Mouse (Mus musculus) cerebellum, adult 9-11 months (tissue): Measurements from ENCODE around the gene Tmem108.
"Not testable (repeated sequence)": the region's sequence is repeated elsewhere in the genome, so short reads cannot be mapped to it uniquely, and the experiment has no call there.

Experiments
- DNase-seq: peaks from one replicate; pipeline ENCODE4 v3.0.0; 2022

Gene Tmem108

GRCm38 (mm10) chr9:103678531-103679060 is 83.0 kb downstream of the Tmem108 start:
- DNase-seq: peak; percentile 40

DNA sequence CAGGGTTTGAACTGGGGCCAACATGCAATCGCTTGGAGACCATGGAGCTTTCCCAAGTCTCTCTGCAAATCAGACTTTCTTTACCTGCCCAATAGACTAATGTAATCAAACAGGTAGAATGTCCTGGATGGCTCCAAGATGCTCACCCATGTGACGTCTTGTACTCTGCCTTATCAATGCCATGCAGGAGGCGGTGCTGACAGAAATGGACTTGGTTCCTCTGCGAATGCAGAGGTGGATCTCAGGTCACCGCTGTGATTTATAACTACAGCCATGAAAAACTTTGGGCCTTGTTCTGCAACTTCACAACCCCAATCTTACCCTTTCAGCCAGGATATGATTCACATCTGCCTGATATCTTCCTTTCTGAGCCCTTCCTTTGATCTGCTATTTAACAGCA is 83.8 kb downstream of the Tmem108 start:
- DNase-seq: no peak

GRCm38 (mm10) chr9:103675721-103676480 is 85.7 kb downstream of the Tmem108 start:
- DNase-seq: no peak

DNA sequence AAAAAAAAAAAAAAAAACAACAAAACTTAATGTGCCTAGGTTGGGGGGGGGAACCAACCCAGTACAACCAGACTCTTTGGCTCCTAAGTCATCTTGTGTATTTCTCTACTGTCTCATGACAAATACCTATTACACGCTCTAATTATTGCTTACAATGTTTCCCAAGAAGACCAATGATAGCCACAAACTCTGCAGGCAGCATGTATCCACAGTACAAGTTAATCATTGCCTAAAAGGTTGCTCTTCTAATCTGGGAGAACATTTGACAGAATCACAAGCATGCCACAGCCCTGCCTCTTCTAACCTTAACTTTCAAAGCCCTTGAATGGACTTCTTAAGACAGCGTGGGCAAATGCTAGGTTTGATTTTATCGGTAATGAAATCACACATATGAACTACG is 88.8 kb downstream of the Tmem108 start:
- no peak for DNase-seq

DNA sequence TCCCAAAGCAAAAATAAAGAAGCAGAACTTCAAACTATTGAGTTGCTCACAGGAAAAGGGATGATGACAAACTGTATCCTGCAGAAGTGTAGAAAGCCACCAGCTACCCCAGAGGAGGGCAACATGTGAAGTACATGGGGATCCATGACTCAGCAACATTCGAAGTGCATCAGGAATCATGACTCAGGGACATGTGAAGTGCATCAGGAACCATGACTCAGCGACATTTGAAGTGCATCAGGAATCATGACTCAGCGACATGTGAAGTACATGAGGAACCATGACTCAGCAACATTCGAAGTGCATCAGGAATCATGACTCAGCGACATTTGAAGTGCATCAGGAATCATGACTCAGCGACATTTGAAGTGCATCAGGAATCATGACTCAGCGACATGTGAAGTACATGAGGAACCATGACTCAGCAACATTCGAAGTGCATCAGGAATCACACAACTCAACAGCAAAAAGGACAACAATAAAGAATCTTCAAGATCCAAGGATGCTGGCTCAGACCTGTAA is 91.0 kb downstream of the Tmem108 start:
- not testable (repeated sequence) for DNase-seq

- no peak for DNase-seq
These were observed 92.8 kb downstream of the Tmem108 start for GRCm38 (mm10) chr9:103668830-103669229.

- DNase-seq: no peak
These were observed 95.8 kb downstream of the Tmem108 start for GRCm38 (mm10) chr9:103665817-103666216.

DNA sequence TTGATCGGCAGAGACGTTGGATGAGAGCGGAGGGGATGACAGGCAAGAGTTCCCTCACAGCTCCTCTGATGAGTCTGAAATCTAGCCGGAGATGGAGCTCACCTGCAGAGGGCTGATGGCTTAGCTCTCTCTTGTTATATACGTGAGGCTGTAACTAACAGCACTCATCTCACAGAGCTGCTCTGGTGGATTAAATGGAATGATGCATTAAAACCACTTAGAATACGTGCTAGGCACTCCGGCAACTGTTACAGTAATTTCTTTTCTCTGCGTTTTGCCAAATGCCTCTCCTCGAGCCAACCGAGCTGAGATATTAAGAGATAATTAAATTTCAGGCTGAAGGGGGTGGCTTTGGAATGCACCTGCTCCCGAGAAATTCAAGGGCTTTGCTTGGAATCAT is 97.5 kb downstream of the Tmem108 start:
- no peak for DNase-seq

DNA sequence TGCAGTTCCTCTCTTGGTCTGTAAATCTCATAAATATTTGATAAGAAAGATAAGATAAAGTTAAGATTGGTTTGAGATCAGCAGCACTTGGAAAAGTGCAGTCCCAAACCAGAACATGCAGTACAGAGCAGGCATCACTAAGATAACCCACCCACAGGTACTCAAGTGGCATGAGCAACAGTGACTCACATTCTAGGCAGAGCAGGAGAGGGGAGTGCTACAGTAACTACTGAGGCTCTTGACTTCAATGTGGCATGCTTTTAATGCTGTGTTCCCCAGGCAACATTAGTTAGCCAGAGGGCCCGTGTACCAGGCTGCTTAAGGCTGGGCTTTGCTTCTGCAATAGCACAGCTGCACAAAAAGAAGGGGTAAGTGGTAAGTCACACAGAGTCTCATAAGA is 99.8 kb downstream of the Tmem108 start:
- DNase-seq: no peak

DNA sequence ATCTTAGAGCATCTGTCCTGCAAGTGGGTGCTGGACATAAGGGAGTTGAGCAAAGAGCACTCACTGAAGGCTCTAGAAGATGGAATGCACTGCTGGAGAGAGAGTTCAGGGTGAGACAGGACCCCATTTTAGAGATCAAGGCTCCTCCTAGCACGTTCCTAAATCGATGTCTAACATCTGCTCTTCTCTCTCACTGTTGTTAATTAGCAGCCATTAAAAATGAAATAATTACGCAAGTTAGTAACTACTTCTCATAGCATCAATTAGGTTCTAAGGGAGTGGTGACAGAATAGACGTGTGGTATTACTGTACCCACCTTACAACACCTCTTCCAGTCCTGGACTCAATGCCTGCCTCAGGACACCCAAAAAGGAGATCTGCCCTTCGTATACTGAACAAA is 103.7 kb downstream of the Tmem108 start:
- no peak for DNase-seq

- DNase-seq: no peak
These were observed 104.3 kb downstream of the Tmem108 start for GRCm38 (mm10) chr9:103657183-103657975.

- no peak for DNase-seq
These were observed 107.5 kb downstream of the Tmem108 start for GRCm38 (mm10) chr9:103653995-103654587.

DNA sequence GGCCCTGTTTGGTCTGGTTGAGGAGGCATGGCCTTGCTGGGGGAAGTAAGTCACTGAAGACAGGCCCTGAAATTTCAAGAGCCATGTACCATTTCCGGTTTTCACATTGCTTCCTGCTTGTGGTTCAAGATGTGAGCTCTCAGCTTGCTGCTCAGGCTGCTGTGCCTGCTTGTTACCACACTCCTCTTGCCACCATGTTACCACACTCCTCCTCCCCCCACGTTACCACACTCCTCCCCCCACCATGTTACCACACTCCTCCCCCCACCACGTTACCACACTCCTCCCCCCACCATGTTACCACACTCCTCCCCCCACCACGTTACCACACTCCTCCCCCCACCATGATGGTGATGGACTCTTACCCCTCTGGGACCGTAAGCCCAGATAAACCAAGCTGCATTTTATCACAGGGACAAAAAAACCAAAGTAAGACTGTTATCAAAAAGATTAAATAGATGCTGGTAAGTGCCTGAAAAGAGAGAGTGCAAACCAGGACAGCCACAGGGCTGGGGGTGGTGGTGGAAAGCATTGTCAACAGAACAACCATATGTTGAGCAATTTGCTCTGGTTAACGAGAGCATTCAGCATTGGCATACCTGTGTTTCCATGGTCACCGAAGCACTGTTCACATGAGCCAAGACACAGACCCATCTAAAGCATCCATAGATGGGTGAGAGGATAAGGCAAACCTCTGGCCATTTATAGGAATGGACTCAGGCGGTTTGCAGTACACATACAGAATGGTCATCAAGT is 109.3 kb downstream of the Tmem108 start:
- peak; percentile 57 for DNase-seq

DNA sequence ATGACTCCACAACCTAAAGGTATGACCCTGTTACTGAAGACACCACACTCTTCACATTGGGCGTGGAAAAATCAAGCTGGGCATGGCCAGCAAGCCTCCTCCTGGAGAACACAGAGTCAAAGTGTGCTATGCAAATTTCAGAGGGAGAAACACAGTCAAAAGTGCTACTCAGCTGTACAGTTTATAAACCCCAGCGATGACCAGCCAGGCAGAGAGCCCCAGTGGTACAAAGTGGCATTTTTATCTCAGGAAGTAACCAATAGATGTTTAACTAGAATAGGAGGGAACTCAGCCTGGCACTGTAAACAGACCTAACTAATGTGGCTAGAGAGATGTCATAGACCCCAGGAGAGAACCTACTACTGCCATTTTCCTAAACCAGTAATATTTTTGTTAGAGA is 115.0 kb downstream of the Tmem108 start:
- DNase-seq: no peak

- DNase-seq: no peak
These were observed 115.9 kb downstream of the Tmem108 start for GRCm38 (mm10) chr9:103645724-103646123.

DNA sequence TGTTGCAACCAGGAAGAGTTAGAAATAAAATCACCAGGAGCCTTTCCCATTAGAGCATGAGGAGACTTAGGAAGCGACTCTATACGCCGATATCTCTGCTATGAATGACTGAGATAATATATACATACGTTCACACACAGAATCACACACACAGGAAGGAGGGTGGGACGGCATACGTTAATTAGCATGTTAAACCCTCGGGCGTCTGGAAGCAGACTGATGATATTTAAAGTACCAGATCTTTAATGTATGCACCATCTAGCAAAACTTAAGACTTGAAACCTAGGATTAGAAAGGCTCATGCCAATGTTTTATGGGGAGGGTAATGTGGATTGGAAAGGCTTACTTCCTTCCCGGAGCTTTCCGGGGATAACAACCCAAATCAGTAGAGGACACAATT is 119.3 kb downstream of the Tmem108 start:
- DNase-seq: no peak

DNA sequence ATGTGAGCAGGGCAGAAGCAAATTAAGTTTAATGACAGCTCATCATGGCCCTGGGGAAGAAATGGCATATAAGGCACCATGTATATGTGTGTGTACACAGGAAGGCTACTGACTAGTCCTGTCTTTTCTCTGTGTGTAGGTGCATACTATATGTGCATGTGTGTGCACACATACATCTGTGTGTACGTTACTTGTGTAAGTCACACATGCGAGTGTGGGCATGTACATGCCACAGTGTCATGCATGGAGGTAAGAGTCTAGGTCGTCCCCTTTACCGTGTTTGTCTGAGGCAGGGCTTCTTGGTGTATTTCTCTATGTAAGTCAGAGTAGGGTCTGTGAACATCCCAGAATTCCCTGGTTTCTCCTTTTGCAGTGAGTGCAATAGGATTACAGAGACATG is 120.3 kb downstream of the Tmem108 start:
- DNase-seq: no peak

DNA sequence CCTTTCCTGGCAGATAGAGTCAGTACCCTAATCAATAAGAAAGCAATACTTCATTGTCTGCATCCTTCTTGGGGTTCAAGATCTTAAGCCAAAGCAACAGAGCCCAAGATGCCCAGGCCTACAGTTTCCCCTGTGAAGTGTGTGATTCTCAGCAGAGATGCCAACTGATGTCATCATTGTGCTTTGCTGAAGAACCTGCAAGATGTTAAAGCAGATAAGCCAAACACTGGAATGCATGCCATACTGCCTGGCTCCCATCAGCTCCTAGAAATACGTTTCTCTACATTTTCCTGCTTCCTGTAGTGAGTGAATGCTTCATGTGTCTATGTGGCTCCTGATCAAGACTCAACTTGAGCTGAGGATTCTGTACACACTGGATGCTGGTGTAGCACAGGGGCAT is 122.2 kb downstream of the Tmem108 start:
- no peak for DNase-seq

DNA sequence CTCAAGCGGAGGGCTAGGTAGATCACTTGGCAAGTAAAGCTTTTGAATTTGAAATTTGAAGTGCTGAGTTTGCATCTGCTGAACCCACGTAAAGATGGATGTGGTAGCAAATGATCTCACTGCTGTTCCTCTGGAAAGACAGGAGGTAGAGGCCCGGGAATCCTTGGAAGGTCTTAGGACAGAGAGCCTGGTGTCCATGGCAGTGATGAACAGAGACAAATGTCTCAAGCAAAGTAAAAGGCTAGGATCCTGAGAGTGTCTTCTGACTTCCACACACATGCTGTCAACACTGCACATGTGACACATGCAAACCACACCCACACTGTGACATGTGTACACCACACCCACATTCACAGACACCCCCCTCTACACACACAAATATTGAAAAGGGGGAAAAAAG is 124.2 kb downstream of the Tmem108 start:
- no peak for DNase-seq

- peak; percentile 38 for DNase-seq
These were observed 124.8 kb downstream of the Tmem108 start for GRCm38 (mm10) chr9:103636847-103637246.

DNA sequence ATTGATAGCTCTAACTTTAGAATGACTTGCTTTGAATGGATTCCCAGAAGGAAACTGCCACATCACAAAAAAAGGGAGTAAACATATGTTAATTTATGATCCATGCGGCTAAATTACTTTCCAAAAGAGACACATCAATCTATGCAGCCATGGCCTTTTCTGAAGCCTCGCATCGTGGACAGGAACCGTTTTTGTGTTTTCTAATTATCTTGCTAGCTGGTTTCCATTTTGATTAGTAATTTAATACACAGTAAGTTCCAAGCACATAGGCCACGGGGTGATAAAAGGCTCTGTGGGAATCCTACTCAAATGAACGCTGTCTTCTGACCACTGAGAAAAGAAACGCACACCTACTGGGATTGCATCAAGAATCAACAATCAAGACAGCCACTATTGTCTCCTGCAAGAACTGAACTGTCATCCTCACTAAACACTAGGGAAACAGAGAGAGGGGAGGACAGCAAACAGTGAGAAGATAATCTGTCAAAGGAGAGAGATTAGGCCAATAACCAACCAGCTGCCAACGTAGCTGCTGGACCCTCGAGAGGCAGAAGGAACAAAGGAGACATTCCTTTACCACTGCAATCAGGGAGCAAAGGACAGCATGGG is 132.7 kb downstream of the Tmem108 start:
- peak; percentile 5 for DNase-seq

DNA sequence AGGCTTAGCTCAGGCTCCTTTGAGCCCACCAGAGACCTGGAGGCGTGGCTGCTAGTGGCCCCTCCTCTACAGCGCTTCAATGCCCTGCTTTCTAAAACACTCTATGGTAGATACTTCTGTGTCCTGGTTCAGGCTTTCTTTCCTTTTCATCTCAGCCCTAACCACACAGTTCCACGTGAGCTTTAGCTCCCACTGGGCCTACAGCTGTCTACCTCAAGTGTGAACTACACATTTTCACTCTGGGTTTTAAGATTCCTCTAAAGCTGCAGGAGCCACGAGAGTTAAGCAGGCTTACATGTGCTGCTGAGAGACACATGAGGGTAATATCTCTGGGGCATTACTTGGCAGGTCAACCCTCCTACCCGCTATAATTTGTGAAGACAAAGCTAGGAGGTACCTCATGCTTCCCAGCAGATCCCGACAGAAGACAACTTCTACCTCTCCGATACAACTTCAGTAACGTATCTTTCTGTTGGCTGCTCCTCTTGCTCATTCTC is 134.2 kb downstream of the Tmem108 start:
- peak; percentile 40 for DNase-seq
